Mouse (Mus musculus) adrenal gland (tissue): Measurements from ENCODE around the gene Olfr544.
"Not testable (repeated sequence)": the region's sequence is repeated elsewhere in the genome, so short reads cannot be mapped to it uniquely, and the experiment has no call there.

ENCODE experiments used
- intact Hi-C: fragments of 180-260 bp; cut with DNase I; formaldehyde crosslinking; loops from one replicate; pipeline ENCODE4 v1.15.1; 2025
- long read RNA-seq, 2 experiments: library from polyadenylated mRNA; unstranded; transcript quantifications; one replicate each; pipeline ENCODE4 v2.0.0; 2020; ENCODE audit warnings: borderline replicate concordance in 1 of 2; ENCODE audit not compliant: insufficient replicate concordance in 1 of 2

The Olfr544 gene
- long read RNA-seq, experiment 1: 0 reads
- long read RNA-seq, experiment 2: 0 reads

DNA sequence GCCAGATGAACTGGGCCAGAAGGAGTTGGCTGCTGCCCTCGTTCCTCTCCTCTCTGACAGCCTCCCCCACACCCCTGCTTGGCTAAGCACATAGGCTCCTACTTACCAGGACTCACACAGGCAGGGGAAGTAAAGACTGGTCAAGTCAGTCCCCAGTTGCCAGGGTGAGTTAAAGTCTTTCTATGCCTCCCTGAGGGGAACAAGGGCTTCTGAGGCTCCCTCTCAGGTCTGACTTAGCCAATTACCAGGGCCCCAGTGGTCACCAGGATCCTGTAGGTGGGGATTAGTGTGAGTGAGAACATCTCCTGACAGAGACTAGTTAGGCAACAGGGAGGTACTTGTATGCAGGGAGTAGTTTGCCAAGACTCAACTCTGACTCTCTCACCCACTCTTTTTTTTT is at the start of gene Olfr544:
Olfr544 (minus strand) TSS at position 153 of the 400 bp plus-strand sequence.
- intact Hi-C loops: no loop called here

DNA sequence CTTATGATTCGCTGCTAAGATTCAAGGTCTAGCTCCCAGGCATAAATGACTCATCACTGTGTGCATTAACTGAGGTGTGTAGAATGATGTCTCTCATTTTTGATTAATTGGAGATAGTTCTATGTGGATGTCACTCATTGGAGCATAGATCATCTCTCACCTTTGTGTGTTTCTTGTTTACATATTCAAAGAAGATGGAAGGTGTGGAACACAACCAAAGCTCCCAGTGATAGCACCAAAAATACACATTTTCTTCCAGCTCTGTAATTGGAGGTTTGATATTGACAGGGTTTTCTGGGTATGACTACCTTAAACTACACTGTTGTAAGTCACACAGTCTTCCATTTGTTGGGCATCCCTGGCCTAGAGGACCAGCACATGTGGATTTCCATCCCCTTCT is 46.3 kb upstream of the Olfr544 start, which contains the start of gene Olfr547:
Olfr547 (plus strand) TSS at position 301 of the 400 bp plus-strand sequence.
- intact Hi-C loops: no loop called here

GRCm38 (mm10) chr7:102529052-102529451 is 40.9 kb upstream of the Olfr544 start:
- intact Hi-C loops: no loop called here

DNA sequence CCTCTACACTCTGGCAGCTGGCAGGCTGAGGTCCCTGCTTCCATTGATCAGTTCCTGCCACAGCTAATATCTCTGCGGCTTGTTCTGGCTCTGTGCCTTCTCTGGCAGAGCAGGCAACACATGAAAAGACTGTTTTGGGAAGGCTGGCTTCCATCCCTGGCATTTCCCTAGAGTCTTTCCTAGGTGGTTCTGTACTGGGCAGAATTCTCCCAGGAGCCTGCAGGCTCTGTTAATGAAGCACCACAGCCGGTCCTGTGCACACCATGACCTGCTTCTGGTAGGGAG is 28.9 kb upstream of the Olfr544 start:
- intact Hi-C loops: no loop called here

DNA sequence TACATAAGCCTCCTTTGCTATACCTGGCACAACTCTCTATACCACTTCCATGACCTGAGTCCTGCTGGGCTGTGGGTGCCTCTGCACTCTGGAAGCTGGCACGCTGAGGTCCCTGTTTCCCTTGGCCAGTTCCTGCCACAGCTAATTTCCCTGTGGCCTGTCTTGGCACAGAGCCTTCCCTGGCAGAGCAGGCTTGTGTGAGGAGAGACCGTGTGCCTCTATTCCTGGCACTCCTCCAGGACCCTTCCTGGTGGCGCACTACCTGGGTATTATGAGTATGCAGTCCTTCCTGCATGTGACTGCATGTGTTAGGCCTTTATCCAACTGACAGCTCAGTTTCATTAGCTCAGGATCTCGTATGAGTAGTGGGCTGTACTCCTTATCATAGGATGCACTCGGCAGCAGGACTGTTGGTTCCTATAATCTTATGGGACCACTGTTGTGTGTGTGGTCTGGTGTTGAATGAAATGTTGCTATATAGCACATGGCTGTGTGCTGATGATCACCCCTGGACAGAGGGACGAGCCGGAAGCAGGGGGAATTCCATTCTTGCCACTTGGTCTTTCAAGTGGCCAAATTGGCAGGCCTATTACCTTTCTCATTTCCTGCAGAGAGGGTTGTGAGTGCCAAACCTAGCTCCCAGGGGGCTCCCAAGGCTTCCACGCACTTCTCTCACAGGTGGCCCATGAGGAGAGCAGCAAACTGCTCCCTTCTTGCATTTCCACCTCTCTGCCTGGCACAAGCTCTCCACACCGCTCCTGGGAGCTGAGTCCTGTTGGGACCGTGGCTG is 28.3 kb upstream of the Olfr544 start:
- intact Hi-C loops: no loop called here

- intact Hi-C loops: loop anchor here (2.0 to 5.0 kb wide), 2 partner anchors 123 to 403 kb away; partner anchors contain the start of gene Olfr571
Observed at GRCm38 (mm10) chr7:102514144-102514543, 26.0 kb upstream of the Olfr544 start.

DNA sequence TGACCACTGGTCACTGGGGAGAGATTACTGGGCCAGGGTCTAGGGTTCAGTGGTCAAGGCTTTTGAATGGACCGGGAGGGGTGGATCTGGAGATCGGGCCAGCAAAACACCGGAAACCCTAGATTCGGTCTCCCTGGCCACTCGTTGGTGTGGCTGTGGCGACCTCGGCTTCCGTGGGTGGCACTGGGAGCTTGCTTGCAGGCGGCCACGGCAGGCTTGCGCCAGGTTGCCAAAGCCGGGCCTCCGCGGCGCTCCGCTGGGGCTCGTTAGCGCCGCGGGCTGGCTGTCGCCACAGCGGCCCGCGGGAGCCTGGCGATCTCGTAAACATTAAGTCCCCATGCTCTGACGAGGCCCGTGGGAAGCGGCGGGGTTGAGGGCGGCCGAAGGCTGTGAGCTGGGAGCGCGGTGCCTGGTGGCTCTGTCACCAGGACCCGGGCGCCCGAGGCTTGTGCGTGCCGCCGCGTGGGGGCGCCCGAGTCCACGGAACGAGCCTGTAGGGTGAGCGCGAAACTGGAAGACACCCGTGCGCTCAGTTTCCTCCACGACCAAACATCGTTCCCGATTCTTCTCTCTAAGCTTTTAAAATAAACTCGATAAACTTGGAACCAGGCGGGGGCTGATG is 24.8 kb upstream of the Olfr544 start:
- intact Hi-C loops: loop anchor here (5.0 kb wide), 1 partner anchor 404 kb away; the partner anchor contains the start of gene Olfr571

- intact Hi-C loops: loop anchor here (5.0 kb wide), 1 partner anchor 405 kb away; the partner anchor contains the start of gene Olfr571
Observed at GRCm38 (mm10) chr7:102511927-102512326, 23.8 kb upstream of the Olfr544 start.

DNA sequence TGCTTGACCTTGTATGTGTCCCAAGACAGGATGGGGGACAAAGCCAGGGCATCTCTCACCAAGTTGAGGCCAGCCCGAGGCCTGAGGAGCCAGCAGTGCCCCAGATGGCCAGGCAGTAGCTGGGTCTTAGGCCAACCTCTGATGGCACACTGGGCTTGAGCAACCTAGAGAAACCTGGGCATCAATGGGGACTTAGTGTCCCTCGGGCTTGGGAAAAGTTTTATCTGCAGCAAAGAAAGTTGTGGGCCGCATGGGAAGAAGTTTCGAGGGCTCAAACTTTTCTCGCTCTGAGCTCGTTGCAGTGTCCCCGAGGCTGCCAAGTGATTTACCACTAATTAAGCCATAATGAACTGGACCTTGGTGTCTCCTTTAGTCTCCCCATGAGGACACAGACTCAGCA is 21.6 kb upstream of the Olfr544 start:
- intact Hi-C loops: loop anchor here (5.0 kb wide), 1 partner anchor 408 kb away; the partner anchor contains the start of gene Olfr571

- intact Hi-C loops: no loop called here
Observed at GRCm38 (mm10) chr7:102508666-102509065, 20.6 kb upstream of the Olfr544 start.

DNA sequence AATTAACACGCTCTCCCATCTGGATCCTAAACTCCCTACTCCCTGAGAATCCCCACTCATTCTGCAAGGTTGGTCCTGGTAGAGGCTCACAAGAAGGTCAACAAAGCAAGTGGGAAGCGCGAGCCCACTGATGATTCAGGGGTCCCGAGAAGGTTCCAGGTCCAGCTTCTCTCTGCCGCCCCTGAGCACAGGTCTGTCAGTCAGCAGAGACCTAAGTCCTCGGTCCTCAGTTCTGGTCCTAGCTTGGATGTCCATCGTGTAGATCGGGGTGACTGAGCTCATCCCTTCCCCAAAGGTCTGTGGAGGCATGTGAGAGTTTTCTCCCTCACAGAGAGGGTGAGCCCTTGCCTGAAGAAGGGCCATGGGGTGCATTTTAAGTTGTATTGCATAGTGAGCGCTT is 20.0 kb upstream of the Olfr544 start:
- intact Hi-C loops: no loop called here

DNA sequence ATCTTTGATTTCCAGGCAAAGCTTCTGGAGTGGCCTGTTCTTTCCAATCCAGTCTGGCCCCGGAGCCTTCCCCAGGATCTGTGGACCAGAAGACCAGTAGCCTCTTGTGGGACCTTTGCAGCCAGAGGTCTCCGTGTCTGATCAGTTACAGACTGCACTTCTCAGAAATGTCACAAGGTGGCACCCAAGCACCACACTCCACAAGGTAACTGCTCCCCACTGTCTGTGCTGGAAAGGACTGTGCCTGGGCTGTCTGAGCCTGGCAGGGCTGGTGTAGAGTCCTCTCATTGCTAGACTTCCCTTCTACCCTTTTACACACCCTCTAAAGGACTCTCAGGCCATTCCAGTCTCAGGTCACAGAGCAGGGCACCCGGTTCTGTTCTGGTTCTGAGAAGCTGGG is 18.7 kb upstream of the Olfr544 start:
- intact Hi-C loops: no loop called here

- intact Hi-C loops: no loop called here
Observed at GRCm38 (mm10) chr7:102501986-102502385, 13.9 kb upstream of the Olfr544 start.

DNA sequence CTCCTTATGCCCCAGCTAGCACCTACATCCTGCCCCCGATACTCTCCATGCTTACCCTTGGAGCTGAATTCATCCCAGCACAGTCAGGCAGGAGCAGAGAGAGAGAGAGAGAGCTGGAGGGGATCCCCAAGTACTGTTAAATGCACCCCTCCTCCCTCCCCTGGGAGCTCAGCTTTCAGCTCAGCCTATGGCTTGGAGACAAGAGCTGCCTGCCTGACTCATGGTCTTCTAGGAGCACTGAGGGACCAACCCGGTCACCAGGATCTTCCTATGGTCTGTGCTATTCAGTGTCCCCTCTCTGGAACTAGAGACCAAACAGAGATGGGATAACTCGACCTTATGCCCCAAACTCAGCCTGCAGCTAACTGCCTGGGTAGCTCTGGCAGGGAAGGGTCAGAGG is 11.4 kb upstream of the Olfr544 start, which contains the start of gene Olfr545:
Olfr545 (minus strand) TSS at position 101 of the 400 bp plus-strand sequence.
- intact Hi-C loops: no loop called here

- intact Hi-C loops: not testable (repeated sequence)
Observed at GRCm38 (mm10) chr7:102494416-102494815, 6.3 kb upstream of the Olfr544 start.

DNA sequence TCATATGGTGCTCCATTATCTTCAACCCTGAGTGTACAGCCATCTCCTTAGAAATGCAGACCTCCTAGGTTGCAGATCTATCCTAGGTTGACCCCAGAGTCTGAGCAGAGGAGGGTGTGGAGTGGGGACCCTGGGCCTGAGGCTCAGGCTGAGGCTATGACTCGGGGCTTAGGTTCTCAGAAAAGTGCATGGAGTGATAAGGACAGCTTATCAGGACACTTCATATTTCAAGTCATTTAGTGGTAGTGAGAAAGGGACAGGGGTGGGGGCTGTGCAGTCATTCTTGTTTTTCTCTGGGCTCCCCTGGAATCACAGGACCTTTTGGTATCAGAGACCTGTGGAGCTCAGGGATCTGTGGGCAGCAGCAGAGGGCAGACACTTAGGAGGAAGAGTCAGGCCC is 2.0 kb downstream of the Olfr544 start:
- intact Hi-C loops: no loop called here

DNA sequence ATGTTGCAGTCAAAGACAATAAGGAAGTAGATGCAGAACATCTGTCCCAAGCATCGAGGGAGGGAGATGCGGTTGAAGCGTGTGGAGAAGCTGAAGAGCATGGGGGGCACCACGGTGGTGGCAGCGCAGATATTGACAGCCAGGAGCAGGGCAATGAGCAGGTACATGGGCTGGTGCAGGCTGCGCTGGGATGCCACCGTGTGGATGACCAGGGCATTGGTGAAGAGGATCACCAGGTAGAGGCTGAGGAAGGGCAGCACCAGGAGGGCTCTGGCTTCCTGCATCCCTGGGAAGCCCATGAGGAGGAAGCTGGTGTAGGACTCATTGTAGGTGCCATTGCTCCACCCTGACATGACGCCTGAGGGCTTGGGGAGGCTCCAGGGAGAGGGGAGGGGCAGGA is 3.3 kb downstream of the Olfr544 start:
- intact Hi-C loops: loop anchor here (5.0 kb wide), 1 partner anchor 42 kb away; the partner anchor contains the start of gene Rrm1

DNA sequence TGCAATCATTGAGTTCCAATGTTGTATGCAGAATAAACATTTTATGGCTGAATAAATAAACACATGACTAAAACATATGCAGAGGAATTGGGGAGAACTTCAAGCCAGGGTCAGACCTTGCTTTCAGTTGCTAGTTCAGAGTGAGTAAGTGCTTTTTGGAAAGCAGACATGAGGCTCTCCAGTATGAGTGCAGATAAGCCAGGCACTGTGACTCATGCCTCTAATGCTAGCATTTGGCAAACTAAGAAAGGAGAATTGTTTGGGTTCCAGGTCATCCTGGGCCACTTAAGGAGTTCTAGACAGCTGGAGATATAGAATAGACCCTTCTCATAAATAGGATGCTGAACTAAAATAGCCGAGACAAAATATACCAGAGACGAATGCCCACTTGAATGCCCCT is 4.4 kb downstream of the Olfr544 start:
- intact Hi-C loops: loop anchor here (5.0 kb wide), 1 partner anchor 41 kb away; the partner anchor contains the start of gene Rrm1

DNA sequence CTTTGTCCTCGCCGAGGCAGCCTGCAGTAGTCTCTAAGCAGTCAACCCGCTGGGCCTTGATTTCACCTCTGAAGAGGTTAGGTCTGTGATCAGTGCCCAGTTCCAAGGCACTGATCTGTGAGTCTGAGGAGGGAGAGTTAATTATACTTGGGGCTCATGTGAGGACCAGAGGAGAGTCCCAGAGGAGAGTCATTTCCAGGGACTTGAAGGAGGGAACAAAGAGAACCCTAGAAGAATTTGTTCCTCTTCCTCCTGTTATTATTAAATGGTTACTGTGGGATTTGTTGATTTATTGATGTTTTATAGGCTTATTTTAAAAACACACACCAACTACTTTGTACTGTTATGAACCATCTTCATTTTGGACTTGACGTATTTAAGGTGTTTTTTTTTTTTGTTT is 6.5 kb downstream of the Olfr544 start, which contains the start of gene Olfr543:
Olfr543 (minus strand) TSS at position 101 of the 400 bp plus-strand sequence.
- intact Hi-C loops: loop anchor here (5.0 kb wide), 1 partner anchor 39 kb away; the partner anchor contains the start of gene Rrm1

- intact Hi-C loops: loop anchor here (5.0 kb wide), 1 partner anchor 39 kb away; the partner anchor contains the start of gene Rrm1
Observed at GRCm38 (mm10) chr7:102480821-102481220, 7.3 kb downstream of the Olfr544 start.

GRCm38 (mm10) chr7:102479368-102480078 is 8.6 kb downstream of the Olfr544 start:
- intact Hi-C loops: loop anchor here (5.0 kb wide), 1 partner anchor 37 kb away; the partner anchor contains the start of gene Rrm1
